Mouse (Mus musculus) stomach, embryonic 16.5 days (tissue): ENCODE measurements at regions not wholly inside any gene's neighbourhood (a gene's known extent, or its start where the extent isn't known, plus 50 kb on each side); places are given as distances from the start of the nearest gene placed in this dataset.

Experiments used
- ATAC-seq: fragments of 200-750 bp; cut with Nextera tagmentation; 2 replicates; pipeline ENCODE4 v1.8.0; 2017; ENCODE audit warnings: moderate number of reproducible peaks, moderate TSS enrichment; ENCODE audit not compliant: insufficient read depth, low FRiP score
- H3K27ac ChIP-seq: fragments of 300-500 bp; sonication (generic); 2 replicates; pipeline ENCODE4 v1.5.1; 2014; ENCODE audit warnings: low read length
- H3K27me3 ChIP-seq: fragments of 300-500 bp; sonication (generic); 2 replicates; pipeline ENCODE4 v1.6.1; 2014; ENCODE audit warnings: low read length, control low read depth, mixed read lengths; ENCODE audit not compliant: control insufficient read depth, insufficient read depth
- H3K36me3 ChIP-seq: fragments of 300-500 bp; sonication (generic); 2 replicates; pipeline ENCODE4 v1.6.1; 2014; ENCODE audit warnings: low read length; ENCODE audit not compliant: control insufficient read depth, insufficient read depth
- H3K4me1 ChIP-seq: fragments of 300-500 bp; sonication (generic); 2 replicates; pipeline ENCODE4 v1.6.1; 2014; ENCODE audit warnings: low read length, control low read depth, mixed read lengths; ENCODE audit not compliant: control insufficient read depth, insufficient read depth
- H3K4me2 ChIP-seq: fragments of 300-500 bp; sonication (generic); 2 replicates; pipeline ENCODE4 v1.6.1; 2014; ENCODE audit warnings: low read depth, low read length, mixed read lengths
- H3K4me3 ChIP-seq: fragments of 300-500 bp; sonication (generic); replicated peaks from 2 replicates; pipeline ENCODE4 v1.5.1; 2014; ENCODE audit warnings: mild to moderate bottlenecking, low read length
- H3K9ac ChIP-seq: fragments of 300-500 bp; sonication (generic); 2 replicates; pipeline ENCODE4 v1.6.1; 2014; ENCODE audit warnings: low read length
- H3K9me3 ChIP-seq: fragments of 300-500 bp; sonication (generic); replicated peaks from 2 replicates; pipeline ENCODE4 v1.6.1; 2016; ENCODE audit warnings: low read length, control low read depth; ENCODE audit not compliant: control insufficient read depth
- WGBS: fragments of 180-500 bp; shearing (Covaris S2); extraction: QIAGEN DNeasy Blood & Tissue Kit; methylation state at CpG from one replicate; pipeline ENCODE4 v1.1.7; 2014; 5-methylcytosine and 5-hydroxymethylcytosine counted together

GRCm38 (mm10) chr5:77552580-77552979, 144.7 kb upstream of the Igfbp7 start:
- no peak overlapping the region for H3K4me2 ChIP-seq
- no peaks in the 10 kb centered on the region for H3K9me3 ChIP-seq
- no peaks in the 10 kb centered on the region for H3K27me3 ChIP-seq
- no peak for ATAC-seq
- no peak overlapping the region for H3K9ac ChIP-seq
- 64% methylated on average over 5 of the region's 5 CpGs for WGBS
- H3K4me1 ChIP-seq = no peaks in the 10 kb centered on the region
- H3K4me3 ChIP-seq = no peak overlapping the region
- H3K36me3 ChIP-seq = no peaks in the 10 kb centered on the region
- no peak overlapping the region for H3K27ac ChIP-seq

GRCm38 (mm10) chr5:77552081-77552480, 144.2 kb upstream of the Igfbp7 start:
- 78% methylated on average over 7 of the region's 7 CpGs for WGBS
- no peaks in the 10 kb centered on the region for H3K27me3 ChIP-seq

GRCm38 (mm10) chr5:77546001-77546620, 138.3 kb upstream of the Igfbp7 start:
- Histone ChIP-seq H3K4me2 (no peak overlapping the region), H3K36me3 (no peaks in the 10 kb centered on the region), H3K9me3 (no peaks in the 10 kb centered on the region), H3K27ac (no peak overlapping the region), H3K9ac (no peak overlapping the region), H3K4me1 (no peaks in the 10 kb centered on the region), H3K4me3 (no peak overlapping the region), H3K27me3 (no peaks in the 10 kb centered on the region)
- WGBS = 53% methylated on average over 13 of the region's 13 CpGs
- ATAC-seq = peak; percentile 29; the same call in 1 of the 2 replicates

More at GRCm38 (mm10) chr5:77552081-77552480, 144.2 kb upstream of the Igfbp7 start:
- H3K36me3 ChIP-seq = no peaks in the 10 kb centered on the region
- ATAC-seq = no peak
- H3K9ac ChIP-seq = no peak overlapping the region
- no peak overlapping the region for H3K4me3 ChIP-seq
- no peak overlapping the region for H3K27ac ChIP-seq
- no peaks in the 10 kb centered on the region for H3K4me1 ChIP-seq
- no peaks in the 10 kb centered on the region for H3K9me3 ChIP-seq
- no peak overlapping the region for H3K4me2 ChIP-seq

DNA sequence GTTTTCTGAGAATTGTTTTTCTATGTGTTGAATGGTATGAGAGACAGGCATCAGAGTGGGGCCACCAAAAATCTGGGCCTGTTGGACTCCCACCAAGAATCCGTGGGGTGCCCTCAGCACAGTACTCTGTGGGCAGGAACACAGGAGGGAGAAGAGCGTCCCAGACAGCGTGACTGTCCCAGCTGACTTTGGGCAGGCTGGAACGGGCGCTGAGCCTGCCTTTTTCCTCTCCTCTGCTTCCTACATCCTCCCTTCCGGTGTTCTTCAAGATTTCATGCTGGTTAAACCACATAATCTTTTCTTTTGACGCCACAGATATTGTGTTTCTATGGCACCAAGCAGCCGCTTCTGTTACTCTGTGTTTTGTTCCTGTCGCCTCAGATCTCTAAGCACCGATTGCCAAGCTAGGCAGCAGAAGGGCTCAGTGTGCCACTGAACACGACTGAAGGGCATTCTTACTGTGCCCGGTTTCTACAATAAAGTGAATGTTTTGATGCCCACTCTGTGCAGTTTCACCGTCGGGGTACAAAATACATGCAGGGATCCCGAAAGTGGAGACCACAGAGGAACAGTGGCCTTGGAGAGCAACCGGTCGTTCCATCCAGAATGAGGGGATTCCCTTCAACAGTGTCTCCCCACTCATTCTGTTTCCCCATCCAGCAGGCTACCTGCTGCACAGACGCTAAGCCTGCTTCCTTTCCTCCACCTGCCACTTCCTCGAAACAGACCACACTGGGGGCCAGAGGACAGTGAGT, 124.6 kb upstream of the Igfbp7 start:
- no peak overlapping the region for H3K27ac ChIP-seq
- WGBS = 74% methylated on average over 19 of the region's 19 CpGs
- no peak overlapping the region for H3K4me3 ChIP-seq
- no peaks in the 10 kb centered on the region for H3K4me1 ChIP-seq
- no peak overlapping the region for H3K9ac ChIP-seq
- H3K9me3 ChIP-seq = no peaks in the 10 kb centered on the region
- no peak for ATAC-seq
- H3K4me2 ChIP-seq = no peak overlapping the region
- H3K27me3 ChIP-seq = no peaks in the 10 kb centered on the region
- H3K36me3 ChIP-seq = no peaks in the 10 kb centered on the region

- Histone ChIP-seq H3K4me1 (no peaks in the 10 kb centered on the region), H3K4me3 (no peak overlapping the region), H3K36me3 (no peaks in the 10 kb centered on the region), H3K9me3 (no peaks in the 10 kb centered on the region), H3K27ac (no peak overlapping the region), H3K4me2 (no peak overlapping the region), H3K27me3 (no peaks in the 10 kb centered on the region), H3K9ac (no peak overlapping the region)
- 80% methylated on average over 7 of the region's 7 CpGs for WGBS
- no peak for ATAC-seq
Measured at GRCm38 (mm10) chr5:77530376-77530775, 122.5 kb upstream of the Igfbp7 start.

DNA sequence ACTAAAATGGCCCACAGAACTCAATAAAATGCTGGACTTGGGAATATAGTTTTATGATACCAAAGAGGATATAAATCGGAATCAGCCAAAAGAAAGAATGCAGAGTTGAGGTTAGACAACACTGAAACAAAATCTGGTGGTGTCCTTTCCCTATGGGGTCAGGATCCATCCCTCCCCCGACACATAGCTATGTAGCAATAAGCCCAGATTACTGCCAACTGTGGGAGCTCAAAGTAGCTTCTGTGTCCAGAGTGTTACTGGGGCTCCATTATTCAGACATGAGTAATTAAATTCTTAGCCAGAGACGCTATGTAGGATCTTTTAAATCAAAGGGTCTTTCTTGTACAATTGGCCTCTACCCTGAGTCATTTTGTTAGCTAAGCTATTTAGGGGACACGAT, 109.4 kb upstream of the Igfbp7 start:
- Histone ChIP-seq H3K27ac (no peak overlapping the region), H3K4me2 (no peak overlapping the region), H3K4me1 (no peaks in the 10 kb centered on the region), H3K36me3 (no peaks in the 10 kb centered on the region), H3K4me3 (no peak overlapping the region), H3K9ac (no peak overlapping the region), H3K9me3 (no peaks in the 10 kb centered on the region), H3K27me3 (no peaks in the 10 kb centered on the region)
- 77% methylated on average over 4 of the region's 4 CpGs for WGBS
- no peak for ATAC-seq

DNA sequence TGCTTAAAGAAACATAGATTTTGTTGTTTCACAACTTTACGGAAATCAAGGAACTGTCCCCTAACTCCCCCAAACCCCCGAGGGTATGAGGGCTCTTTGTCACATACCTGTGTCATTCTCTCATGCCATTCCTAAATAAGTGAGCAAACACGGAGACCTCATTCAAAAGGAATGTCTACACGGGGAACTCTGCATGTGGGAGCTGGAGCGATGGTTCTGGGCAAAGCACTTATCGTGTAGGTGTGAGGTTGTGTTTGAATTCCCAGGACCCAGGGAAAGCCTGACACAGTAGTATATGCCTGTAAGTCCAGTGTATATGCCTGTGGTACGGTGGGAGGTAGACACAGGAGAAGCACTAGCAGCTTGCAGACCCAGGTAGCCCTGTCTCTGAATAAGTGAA, 107.6 kb upstream of the Igfbp7 start:
- Histone ChIP-seq H3K36me3 (no peaks in the 10 kb centered on the region), H3K9me3 (no peaks in the 10 kb centered on the region), H3K27ac (no peak overlapping the region), H3K4me1 (no peaks in the 10 kb centered on the region), H3K4me3 (no peak overlapping the region), H3K4me2 (no peak overlapping the region), H3K9ac (no peak overlapping the region), H3K27me3 (no peaks in the 10 kb centered on the region)
- WGBS = 57% methylated on average over 7 of the region's 7 CpGs
- ATAC-seq = no peak

DNA sequence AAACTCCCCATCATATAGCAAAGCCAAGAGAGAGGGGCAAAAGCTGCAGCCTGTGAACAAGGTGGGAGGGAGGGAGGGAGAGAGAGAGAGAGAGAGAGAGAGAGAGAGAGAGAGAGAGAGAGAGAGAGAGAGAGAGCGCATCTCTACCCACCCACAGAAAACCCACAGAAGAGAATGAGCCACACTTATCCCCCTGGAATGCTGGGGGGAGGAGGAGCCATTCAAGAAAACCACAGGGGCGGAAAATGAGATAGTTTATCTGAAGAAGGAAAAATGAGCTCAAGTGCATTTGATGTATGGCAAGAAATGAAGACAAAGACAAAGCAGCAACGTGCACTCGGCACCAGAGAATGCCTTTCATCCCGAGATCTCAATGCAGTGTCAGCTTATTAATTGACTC, 94.8 kb upstream of the Igfbp7 start:
- no peak for ATAC-seq
- no peak overlapping the region for H3K27ac ChIP-seq
- no peak overlapping the region for H3K9ac ChIP-seq
- no peak overlapping the region for H3K4me3 ChIP-seq
- H3K4me2 ChIP-seq = no peak overlapping the region
- 35% methylated on average over 5 of the region's 5 CpGs for WGBS
- H3K27me3 ChIP-seq = no peaks in the 10 kb centered on the region
- no peaks in the 10 kb centered on the region for H3K4me1 ChIP-seq
- no peaks in the 10 kb centered on the region for H3K36me3 ChIP-seq
- H3K9me3 ChIP-seq = no peaks in the 10 kb centered on the region

- no peak overlapping the region for H3K27ac ChIP-seq
- no peaks in the 10 kb centered on the region for H3K9me3 ChIP-seq
- no peak overlapping the region for H3K9ac ChIP-seq
- no peak overlapping the region for H3K4me3 ChIP-seq
- 50% methylated on average over 5 of the region's 5 CpGs for WGBS
- no peaks in the 10 kb centered on the region for H3K4me1 ChIP-seq
- H3K4me2 ChIP-seq = no peak overlapping the region
- H3K36me3 ChIP-seq = no peaks in the 10 kb centered on the region
- ATAC-seq = no peak
- H3K27me3 ChIP-seq = no peaks in the 10 kb centered on the region
Measured at GRCm38 (mm10) chr5:77499949-77500460, 92.2 kb upstream of the Igfbp7 start.
